Mouse (Mus musculus): ENCODE measurements around the gene Paqr7. TPM values are rescaled to one million over a fixed set of nuclear protein-coding genes. Genes with fewer than 3 reads are reported as not detected.
"Not testable (repeated sequence)": the region's sequence is repeated elsewhere in the genome, so short reads cannot be mapped to it uniquely, and the experiment has no call there.

The Paqr7 gene
- polyA plus RNA-seq, 1 experiment from 2014 or later, result 19.1 TPM

GRCm38 (mm10) chr4:134482442-134482841 lies 14.1 kb upstream of the Paqr7 start:
- H3K36me3 ChIP-seq (ENCODE audit: inconsistent target), result no peaks in the 10 kb centered on the region
- H3K4me3 ChIP-seq (ENCODE audit: inconsistent target), result no peak overlapping the region
- H3K79me2 ChIP-seq (ENCODE audit: inconsistent target), result no peaks in the 10 kb centered on the region
- H3K27ac ChIP-seq, result no peak overlapping the region
- WGBS (ENCODE audit: missing documents), result 91% methylated on average over 8 of the region's 8 CpGs

GRCm38 (mm10) chr4:134483078-134483688 lies 13.3 kb upstream of the Paqr7 start:
- 85% methylated on average over 6 of the region's 6 CpGs for WGBS (ENCODE audit: missing documents)
- Histone ChIP-seq H3K36me3 (ENCODE audit: inconsistent target) (no peaks in the 10 kb centered on the region), H3K79me2 (ENCODE audit: inconsistent target) (no peaks in the 10 kb centered on the region), H3K4me3 (ENCODE audit: inconsistent target) (no peak overlapping the region), H3K27ac (no peak overlapping the region)

- H3K27ac ChIP-seq, result no peak overlapping the region
- H3K36me3 ChIP-seq (ENCODE audit: inconsistent target), result no peaks in the 10 kb centered on the region
- no peaks in the 10 kb centered on the region for H3K79me2 ChIP-seq (ENCODE audit: inconsistent target)
- no peak overlapping the region for H3K4me3 ChIP-seq (ENCODE audit: inconsistent target)
- 82% methylated on average over 5 of the region's 6 CpGs for WGBS (ENCODE audit: missing documents)
These were observed 12.8 kb upstream of the Paqr7 start for GRCm38 (mm10) chr4:134483696-134484095.

- Histone ChIP-seq H3K36me3 (ENCODE audit: inconsistent target) (no peaks in the 10 kb centered on the region), H3K27ac (no peak overlapping the region), H3K79me2 (ENCODE audit: inconsistent target) (no peaks in the 10 kb centered on the region), H3K4me3 (ENCODE audit: inconsistent target) (no peak overlapping the region)
- WGBS (ENCODE audit: missing documents), result 89% methylated on average over 10 of the region's 10 CpGs
These were observed 12.3 kb upstream of the Paqr7 start for GRCm38 (mm10) chr4:134484231-134484630.

- H3K79me2 ChIP-seq (ENCODE audit: inconsistent target), result no peaks in the 10 kb centered on the region
- 92% methylated on average over 5 of the region's 5 CpGs for WGBS (ENCODE audit: missing documents)
- H3K27ac ChIP-seq, result no peak overlapping the region
- no peaks in the 10 kb centered on the region for H3K36me3 ChIP-seq (ENCODE audit: inconsistent target)
- no peak overlapping the region for H3K4me3 ChIP-seq (ENCODE audit: inconsistent target)
These were observed 11.2 kb upstream of the Paqr7 start for GRCm38 (mm10) chr4:134485151-134485900.

- no peak overlapping the region for H3K4me3 ChIP-seq (ENCODE audit: inconsistent target)
- no peak overlapping the region for H3K27ac ChIP-seq
- H3K36me3 ChIP-seq (ENCODE audit: inconsistent target), result no peaks in the 10 kb centered on the region
- H3K79me2 ChIP-seq (ENCODE audit: inconsistent target), result no peaks in the 10 kb centered on the region
- 98% methylated on average over 5 of the region's 5 CpGs for WGBS (ENCODE audit: missing documents)
These were observed 8.3 kb upstream of the Paqr7 start for GRCm38 (mm10) chr4:134488211-134488610.

- Histone ChIP-seq H3K27ac (no peak overlapping the region), H3K79me2 (ENCODE audit: inconsistent target) (no peaks in the 10 kb centered on the region), H3K36me3 (ENCODE audit: inconsistent target) (no peaks in the 10 kb centered on the region), H3K4me3 (ENCODE audit: inconsistent target) (no peak overlapping the region)
- WGBS (ENCODE audit: missing documents), result 70% methylated on average over 11 of the region's 11 CpGs
These were observed 6.4 kb upstream of the Paqr7 start for GRCm38 (mm10) chr4:134489986-134490665.

- 53% methylated on average over 6 of the region's 6 CpGs for WGBS (ENCODE audit: missing documents)
- H3K36me3 ChIP-seq (ENCODE audit: inconsistent target), result no peaks in the 10 kb centered on the region
- no peaks in the 10 kb centered on the region for H3K79me2 ChIP-seq (ENCODE audit: inconsistent target)
- H3K4me3 ChIP-seq (ENCODE audit: inconsistent target), result no peak overlapping the region
- H3K27ac ChIP-seq, result no peak overlapping the region
These were observed 4.8 kb upstream of the Paqr7 start for GRCm38 (mm10) chr4:134491716-134492115.

GRCm38 (mm10) chr4:134494161-134494560 lies 2.3 kb upstream of the Paqr7 start:
- WGBS (ENCODE audit: missing documents), result 85% methylated on average over 4 of the region's 6 CpGs
- H3K27ac ChIP-seq, result peak overlapping the region; percentile 91
- peaks cover 23% of the 10 kb centered on the region for H3K79me2 ChIP-seq (ENCODE audit: inconsistent target)
- not testable (repeated sequence) for H3K36me3 ChIP-seq (ENCODE audit: inconsistent target); H3K4me3 ChIP-seq (ENCODE audit: inconsistent target)

GRCm38 (mm10) chr4:134494780-134495545 lies 1.5 kb upstream of the Paqr7 start:
- Histone ChIP-seq H3K27ac (peak overlapping the region; percentile 91), H3K36me3 (ENCODE audit: inconsistent target) (no peaks in the 10 kb centered on the region), H3K79me2 (ENCODE audit: inconsistent target) (peaks cover 31% of the 10 kb centered on the region), H3K4me3 (ENCODE audit: inconsistent target) (no peak overlapping the region)
- WGBS (ENCODE audit: missing documents), result 11% methylated on average over 16 of the region's 16 CpGs

GRCm38 (mm10) chr4:134495546-134495923 lies 962 bp upstream of the Paqr7 start:
- Histone ChIP-seq H3K79me2 (ENCODE audit: inconsistent target) (peaks cover 37% of the 10 kb centered on the region), H3K4me3 (ENCODE audit: inconsistent target) (no peak overlapping the region), H3K36me3 (ENCODE audit: inconsistent target) (peaks cover 3% of the 10 kb centered on the region; the same call in 1 of the 2 replicates), H3K27ac (peak overlapping the region; percentile 91)
- WGBS (ENCODE audit: missing documents), result 58% methylated on average over 4 of the region's 5 CpGs

- WGBS (ENCODE audit: missing documents), result 0% methylated on average over 5 of the region's 6 CpGs
- H3K36me3 ChIP-seq (ENCODE audit: inconsistent target), result peaks cover 13% of the 10 kb centered on the region; the same call in 1 of the 2 replicates
- peaks cover 54% of the 10 kb centered on the region for H3K79me2 ChIP-seq (ENCODE audit: inconsistent target)
- H3K4me3 ChIP-seq (ENCODE audit: inconsistent target), result peak overlapping the region; percentile 51
- H3K27ac ChIP-seq, result peak overlapping the region; percentile 91
These were observed 726 bp downstream of the Paqr7 start for GRCm38 (mm10) chr4:134497223-134497622.

GRCm38 (mm10) chr4:134497986-134498731 lies 1.7 kb downstream of the Paqr7 start:
- Histone ChIP-seq H3K27ac (peak overlapping the region; percentile 91), H3K79me2 (ENCODE audit: inconsistent target) (peaks cover 62% of the 10 kb centered on the region), H3K4me3 (ENCODE audit: inconsistent target) (peak overlapping the region; percentile 51), H3K36me3 (ENCODE audit: inconsistent target) (peaks cover 13% of the 10 kb centered on the region; the same call in 1 of the 2 replicates)
- WGBS (ENCODE audit: missing documents), result 39% methylated on average over 9 of the region's 12 CpGs

- WGBS (ENCODE audit: missing documents), result 39% methylated on average over 6 of the region's 6 CpGs
- peaks cover 13% of the 10 kb centered on the region; the same call in 1 of the 2 replicates for H3K36me3 ChIP-seq (ENCODE audit: inconsistent target)
- not testable (repeated sequence) for H3K4me3 ChIP-seq (ENCODE audit: inconsistent target); H3K27ac ChIP-seq
- H3K79me2 ChIP-seq (ENCODE audit: inconsistent target), result peaks cover 70% of the 10 kb centered on the region
These were observed 2.5 kb downstream of the Paqr7 start for GRCm38 (mm10) chr4:134498983-134499382.
